Mouse (Mus musculus) Muller cell, postnatal 12 days (primary cell): Measurements from ENCODE around the gene Topors.

Source experiments
- DNase-seq: peaks from one replicate; pipeline ENCODE4 v3.0.0-alpha.2; 2015; ENCODE audit errors: inconsistent ontology term

Topors gene

GRCm38 (mm10) chr4:40250984-40251383 is 18.7 kb downstream of the Topors start:
- no peak for DNase-seq

DNA sequence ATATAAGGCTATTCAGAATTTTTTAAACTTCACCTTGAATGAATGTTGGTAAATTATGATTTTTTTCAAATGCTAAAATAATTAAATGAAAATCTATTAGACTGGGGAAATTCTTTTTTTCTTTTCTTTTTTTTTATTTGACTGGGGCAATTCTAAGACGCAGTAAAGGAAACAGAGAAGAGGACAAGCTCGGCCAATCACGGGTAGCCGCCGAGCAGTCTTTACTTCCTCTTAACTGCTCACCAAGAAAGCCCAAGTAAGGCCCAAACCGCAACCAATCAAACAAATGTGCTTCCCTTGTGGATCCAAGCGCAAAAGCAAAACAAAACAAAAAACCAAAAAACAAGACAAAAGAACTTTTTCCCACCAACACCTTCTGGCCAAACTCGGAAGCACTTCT is 25.6 kb downstream of the Topors start:
- no peak for DNase-seq

- no peak for DNase-seq
Observed at GRCm38 (mm10) chr4:40243006-40243405, 26.6 kb downstream of the Topors start.

GRCm38 (mm10) chr4:40241928-40242327 is 27.7 kb downstream of the Topors start:
- no peak for DNase-seq

DNA sequence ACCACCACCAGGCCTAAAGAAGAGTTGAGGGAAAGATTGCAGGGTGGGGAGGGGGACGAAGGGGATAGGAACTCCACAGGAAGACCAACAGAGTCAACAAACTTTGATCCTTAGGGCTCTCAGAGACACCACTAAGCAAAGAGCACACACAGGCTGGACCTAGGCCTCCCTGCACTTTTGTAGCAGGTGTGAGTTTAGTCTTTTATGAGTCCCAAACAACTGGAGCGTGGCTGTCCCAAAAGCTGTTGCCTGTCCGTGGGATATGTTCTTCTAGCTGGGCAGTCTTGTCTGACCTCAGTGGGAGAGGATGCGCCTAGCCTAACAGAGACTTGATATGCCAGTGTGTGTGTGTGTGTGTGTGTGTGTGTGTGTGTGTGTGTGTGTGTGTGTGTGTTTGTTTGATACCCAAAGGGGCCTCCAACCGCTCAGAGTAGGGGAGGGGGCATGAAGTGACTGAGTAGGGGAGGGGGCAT is 29.3 kb downstream of the Topors start:
- no peak for DNase-seq

DNA sequence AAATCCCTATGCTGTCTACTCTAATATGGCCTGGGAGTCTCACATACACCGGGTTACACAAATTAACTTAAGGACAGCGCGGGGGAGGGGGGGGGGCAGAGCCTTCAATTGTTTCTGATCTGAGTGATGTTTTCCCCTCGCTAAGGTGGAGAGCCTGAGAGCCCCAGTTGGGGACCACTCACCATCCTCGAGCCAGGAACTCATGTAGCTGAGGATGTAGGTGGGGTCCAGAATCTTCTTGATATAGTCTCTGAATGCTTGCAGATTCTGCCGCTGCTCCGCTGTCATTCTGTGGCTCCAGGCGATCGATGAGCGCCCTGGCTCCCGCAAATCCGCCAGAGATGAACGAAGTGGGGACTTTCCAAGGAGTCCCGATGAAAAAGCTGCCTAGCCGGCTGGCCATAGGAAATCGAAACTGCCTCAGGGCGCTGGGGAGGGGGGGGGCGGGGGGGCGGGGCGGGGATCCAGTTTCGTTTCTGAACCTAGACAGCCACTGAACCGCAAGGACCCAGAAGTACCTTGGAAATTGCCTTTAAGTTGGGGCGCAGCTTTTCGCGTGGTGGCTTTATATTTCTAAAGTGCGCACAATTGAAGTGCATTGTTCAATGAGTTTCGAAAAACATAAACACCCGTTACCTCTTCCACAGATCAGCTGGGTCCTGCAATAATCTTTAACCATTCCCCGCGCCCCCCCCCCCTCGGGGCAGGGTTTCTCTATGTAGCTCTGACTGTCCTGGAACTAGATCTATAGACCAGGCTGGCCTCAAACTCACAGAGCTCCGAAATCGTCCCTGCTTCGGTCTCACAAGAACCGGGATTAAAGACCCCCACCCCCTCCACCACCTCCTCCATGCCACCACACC is 30.0 kb downstream of the Topors start, which contains the start of gene Ddx58:
Ddx58 (minus strand) TSS at position 420 of the 863 bp plus-strand sequence.
- DNase-seq = peak; percentile 61

DNA sequence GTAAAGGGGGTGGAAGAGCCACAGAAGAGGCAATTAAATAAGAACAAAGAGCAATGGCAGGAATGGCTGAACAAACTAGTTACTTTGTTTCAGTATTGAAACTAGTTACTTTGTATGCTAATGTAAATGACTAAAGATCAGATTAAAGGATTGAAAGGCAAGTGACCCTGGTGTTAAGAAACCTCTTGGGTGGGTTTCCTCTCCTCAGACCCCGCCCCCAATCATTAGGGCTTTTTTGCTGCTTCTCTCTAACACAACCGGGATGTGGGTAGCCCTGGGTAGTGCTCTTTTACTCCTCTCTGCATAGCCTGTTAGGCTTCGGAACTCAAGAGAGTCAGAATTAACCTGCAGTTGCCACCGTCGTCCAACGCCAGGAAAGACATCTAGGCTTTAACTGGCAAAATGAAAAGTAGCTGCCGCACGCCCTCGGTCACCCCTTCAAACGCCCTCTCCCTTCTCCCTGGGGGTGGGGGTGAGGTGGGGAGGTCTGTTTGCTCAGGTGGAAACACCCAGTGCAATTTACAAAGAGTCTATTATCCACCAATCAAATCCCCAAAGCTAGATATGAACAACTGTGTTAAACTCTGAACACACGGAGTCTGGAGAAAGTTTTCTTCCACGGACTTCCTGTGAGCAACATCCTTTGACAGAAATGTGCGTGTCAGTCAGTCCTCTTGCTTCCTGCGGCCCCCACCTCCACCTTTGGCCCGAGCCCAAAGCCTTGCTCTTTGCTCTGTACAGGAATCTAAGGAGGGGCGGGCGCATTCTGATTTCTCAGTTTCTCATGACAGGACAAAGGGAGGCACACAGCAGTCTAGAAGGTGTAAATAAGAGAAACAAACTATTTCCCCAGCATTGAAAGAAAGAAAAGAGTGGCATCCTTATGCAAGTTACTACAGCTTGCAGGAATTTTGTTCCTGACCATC is 30.9 kb downstream of the Topors start:
- peak; percentile 87 for DNase-seq

- no peak for DNase-seq
Observed at GRCm38 (mm10) chr4:40236829-40237228, 32.8 kb downstream of the Topors start.

DNA sequence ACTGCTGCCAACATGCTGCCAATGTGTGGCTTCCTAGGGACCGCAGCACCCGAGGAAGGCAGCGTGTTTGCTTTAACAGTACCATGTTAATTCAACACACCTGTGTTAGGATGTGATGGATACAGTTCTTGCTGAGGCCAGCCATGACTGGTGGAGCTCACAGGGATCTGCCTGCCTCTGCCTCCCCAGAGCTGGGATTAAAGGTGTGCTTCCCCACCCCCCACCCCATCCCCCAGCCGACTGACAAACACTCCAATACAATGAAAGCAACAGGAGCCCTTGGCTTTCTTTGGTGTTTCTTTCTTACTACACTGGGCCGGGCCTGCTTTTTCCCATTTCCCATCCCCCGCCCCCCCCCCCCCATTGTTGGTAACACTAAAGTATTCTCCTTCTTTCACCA is 35.4 kb downstream of the Topors start:
- DNase-seq = no peak

DNA sequence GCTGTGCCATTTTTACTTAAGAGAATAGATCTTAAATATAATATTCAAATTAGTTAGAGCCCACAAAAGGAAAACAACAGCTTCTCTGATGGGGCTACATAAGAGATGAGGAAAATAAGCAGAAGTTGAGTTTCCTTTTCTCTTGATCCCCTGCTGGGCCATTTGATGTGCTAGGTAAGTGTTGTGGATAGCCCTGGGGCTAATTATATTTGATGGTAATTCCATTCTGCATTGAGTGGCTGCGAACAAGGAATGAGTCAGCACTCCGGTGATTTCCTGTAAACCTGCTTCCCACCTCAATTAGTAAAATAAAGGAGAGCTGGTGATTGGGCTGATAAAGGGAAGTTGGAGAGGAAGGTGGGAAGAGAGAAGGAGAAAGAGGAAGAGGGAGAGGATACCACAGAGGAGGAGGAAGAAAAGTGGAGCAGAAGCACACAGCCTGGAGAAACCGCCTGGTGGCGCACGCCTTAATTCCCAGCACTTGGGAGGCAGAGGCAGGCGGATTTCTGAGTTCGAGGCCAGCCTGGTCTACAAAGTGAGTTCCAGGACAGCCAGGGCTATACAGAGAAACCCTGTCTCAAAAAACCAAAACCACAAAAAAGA is 36.5 kb downstream of the Topors start:
- DNase-seq = no peak

- DNase-seq = no peak
Observed at GRCm38 (mm10) chr4:40229723-40230122, 39.9 kb downstream of the Topors start.

DNA sequence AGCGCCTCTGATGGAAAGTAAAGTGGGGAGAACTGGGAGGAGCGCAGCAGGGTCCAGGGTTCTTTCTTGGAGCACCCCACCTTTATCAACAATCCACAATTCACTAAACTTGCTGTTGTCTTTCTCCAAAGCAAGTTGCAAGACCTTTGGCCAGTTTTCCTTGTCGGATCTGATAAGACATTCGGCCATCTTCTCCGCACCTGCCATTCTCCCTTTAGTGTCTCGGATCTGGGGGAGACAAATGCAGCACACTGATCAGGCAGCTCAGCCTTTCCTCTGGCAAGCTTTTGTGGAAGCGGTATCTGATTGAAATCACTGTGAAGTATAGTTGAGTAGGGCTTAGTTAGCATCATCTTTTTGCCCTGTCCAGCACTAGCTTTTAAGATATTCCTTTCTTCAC is 41.8 kb downstream of the Topors start:
- no peak for DNase-seq

DNA sequence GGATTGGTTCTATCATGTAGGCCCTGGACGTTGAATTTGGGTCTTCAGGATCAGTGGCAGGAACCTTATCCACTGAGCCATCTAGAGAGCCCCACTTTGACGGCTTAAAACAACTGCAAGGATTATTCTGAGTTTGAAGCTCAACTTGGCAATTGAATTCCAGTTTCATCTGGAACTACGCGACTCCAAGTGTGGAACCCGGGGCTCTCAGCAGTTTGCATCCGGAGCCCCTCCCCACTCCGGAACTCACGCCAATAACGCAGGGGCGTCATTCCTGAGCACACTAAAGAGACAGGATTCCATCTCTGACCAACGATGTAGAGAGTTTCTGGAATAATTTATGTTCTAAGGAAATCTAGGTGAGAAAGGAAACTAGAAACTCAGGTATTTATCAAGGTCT is 42.5 kb downstream of the Topors start:
- DNase-seq = no peak

DNA sequence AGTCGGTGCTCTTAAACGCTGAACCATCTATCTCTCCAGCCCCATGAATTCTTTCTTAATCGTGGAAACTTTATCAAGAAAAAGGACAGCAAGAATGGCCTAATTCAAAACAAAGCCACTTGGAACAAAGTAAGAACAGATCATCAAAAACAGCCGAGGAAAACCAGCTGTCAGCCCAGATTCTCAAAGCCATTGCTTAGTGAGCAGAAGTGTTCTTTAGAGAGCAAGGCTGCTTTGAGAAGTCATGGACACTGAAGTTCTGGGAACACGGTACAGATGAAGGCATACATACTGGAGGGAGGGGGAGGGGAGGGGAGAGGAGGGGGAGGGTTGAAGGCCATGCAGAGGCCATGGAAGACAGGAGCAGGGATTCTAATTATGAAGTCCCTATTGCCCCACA is 43.6 kb downstream of the Topors start:
- no peak for DNase-seq

DNA sequence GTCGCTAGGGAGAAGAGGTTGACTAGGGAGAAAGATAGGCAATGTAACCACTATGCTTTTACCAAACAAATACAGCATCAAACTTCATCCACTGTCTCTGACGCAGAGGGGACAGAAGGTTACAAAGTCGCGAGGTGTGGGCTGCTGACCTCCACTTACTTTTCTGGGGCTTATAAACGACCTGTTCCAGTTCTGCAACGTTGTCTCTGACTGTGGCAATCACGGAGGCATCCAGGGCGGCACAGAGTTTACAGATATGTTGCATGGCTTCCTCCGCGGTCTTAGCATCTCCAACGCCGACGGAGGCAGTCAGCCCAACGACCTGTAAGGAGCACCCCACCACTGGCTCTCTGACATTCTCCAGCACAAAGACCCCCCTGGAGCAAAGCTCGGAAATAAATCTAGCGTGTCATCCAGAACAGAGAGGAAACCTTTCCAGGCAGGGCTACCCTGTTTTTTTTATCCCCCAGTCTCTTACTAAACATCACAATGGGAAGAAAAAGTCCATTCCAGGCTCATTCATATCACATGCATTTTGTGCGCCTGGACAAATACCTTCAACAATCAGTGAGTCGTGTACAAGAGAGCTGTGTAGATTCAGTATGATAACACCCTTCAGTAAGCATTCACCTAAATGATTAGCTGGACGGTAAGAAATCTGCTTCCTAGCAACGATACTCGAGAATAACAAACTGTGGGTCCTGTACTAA is 47.6 kb downstream of the Topors start:
- no peak for DNase-seq

- no peak for DNase-seq
Observed at GRCm38 (mm10) chr4:40221004-40221760, 48.5 kb downstream of the Topors start.

DNA sequence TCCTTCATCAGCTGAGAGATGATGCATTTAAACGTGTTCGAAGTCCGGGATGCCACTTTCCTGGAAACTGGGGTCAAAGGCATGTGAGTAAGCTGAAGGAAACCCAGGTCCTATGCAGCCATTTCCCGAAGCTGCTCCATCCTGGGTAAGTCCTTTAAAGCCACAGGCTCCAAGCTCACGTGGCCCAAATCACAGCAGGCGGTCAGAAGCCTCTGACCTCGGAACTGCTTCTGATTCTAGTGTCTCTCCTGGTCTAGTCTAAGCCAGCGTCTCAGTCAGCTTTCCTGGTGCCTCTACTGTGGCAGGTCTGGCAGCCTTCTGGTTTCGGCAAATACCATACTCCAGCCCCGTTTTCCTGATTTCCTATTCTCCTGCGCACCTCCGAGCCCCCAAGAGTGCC is 49.2 kb downstream of the Topors start:
- no peak for DNase-seq

GRCm38 (mm10) chr4:40218382-40218781 is 51.3 kb downstream of the Topors start:
- DNase-seq = no peak

DNA sequence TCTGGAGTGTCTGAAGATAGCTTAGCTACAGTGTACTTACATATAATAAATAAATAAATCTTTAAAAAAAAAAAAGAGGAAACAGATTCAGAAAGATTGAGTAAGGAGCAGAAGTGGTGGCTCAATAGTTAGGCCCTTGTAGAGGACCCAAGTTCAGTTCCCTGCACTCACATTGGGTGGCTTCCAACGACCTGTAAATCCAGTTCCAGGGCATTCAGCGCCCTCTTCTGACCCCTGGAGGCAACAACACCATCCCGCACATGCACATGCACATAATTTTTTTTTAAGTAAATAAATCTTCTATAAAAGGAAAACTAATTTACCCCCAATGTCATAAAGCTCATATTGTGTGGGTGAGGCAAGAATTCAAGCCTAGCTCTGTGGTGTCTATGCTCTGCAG is 51.7 kb downstream of the Topors start:
- no peak for DNase-seq

GRCm38 (mm10) chr4:40212177-40212576 is 57.5 kb downstream of the Topors start:
- no peak for DNase-seq
